Mouse (Mus musculus) layer of hippocampus, adult 18-20 months (tissue): Measurements from ENCODE around the gene Wdr43. TPM values are rescaled to one million over a fixed set of nuclear protein-coding genes. Genes with fewer than 3 reads are reported as not detected.

Experiments
- DNase-seq, 2 experiments: peaks; one replicate each; pipeline ENCODE4 v3.0.0; 2022; ENCODE audit warnings: low spot score in 2 of 2
- total RNA-seq, 2 experiments: library from RNA; stranded (reverse); gene quantifications; 2 replicates each; pipeline ENCODE4 v1.2.3; 2021

Wdr43 gene
- total RNA-seq, 2 experiments from 2014 or later, result 26.1 to 28.6 TPM

- DNase-seq, result no peak
Measured at GRCm38 (mm10) chr17:71697896-71698618, 82.4 kb downstream of the Wdr43 start.

DNA sequence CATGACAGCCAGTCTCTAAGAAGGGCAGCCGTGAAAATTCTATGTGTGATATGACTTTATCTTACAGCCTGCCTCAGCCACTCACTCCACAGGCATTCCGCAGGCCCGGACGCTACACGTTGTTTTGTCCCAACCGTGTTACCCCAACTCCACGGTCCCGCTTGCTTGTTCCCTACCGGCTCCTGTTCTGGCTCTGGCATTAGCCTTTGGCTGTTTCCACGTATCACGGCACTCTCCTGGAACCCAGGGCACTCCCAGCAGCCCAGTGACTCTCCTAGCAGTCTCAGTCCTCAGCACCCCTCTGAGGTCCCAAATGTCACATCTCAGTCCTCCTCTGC, 82.9 kb downstream of the Wdr43 start:
- no peak for DNase-seq

- no peak for DNase-seq
Measured at GRCm38 (mm10) chr17:71705113-71705512, 89.4 kb downstream of the Wdr43 start.

- DNase-seq, result no peak
Measured at GRCm38 (mm10) chr17:71705550-71706480, 90.1 kb downstream of the Wdr43 start.

GRCm38 (mm10) chr17:71707715-71708114, 92.0 kb downstream of the Wdr43 start:
- DNase-seq, result no peak

Other genes starting within 250 kb of the Wdr43 start
- gene Gm4707, start 156.0 kb upstream of the Wdr43 start, total RNA-seq, result 1 to 10 TPM in 1 of 2 experiments, under 1 TPM in 1; 0.89 to 1.3 TPM
- 10 to 100 TPM; 31.5 to 33.8 TPM for gene Smchd1, start 140.6 kb upstream of the Wdr43 start, total RNA-seq
- gene Ndc80, start 89.0 kb upstream of the Wdr43 start, total RNA-seq, result under 1 TPM; 0.25 to 0.43 TPM
- 1 to 10 TPM; 1.1 to 1.5 TPM for gene Spdya, start 63.8 kb upstream of the Wdr43 start, total RNA-seq
- 1 to 10 TPM; 1.1 to 2.2 TPM for gene Togaram2, start 57.4 kb downstream of the Wdr43 start, total RNA-seq
- under 1 TPM in 1 of 2 experiments, not detected in 1; 0.08 TPM for gene Pcare, start 137.0 kb downstream of the Wdr43 start, total RNA-seq
- gene Clip4, start 152.6 kb downstream of the Wdr43 start, total RNA-seq, result 10 to 100 TPM; 78.4 to 89.6 TPM